ENCODE assay signal across 8 mouse cellular contexts in genomic region chr6:6862611-6863010, GRCm38 (mm10). TPM values are rescaled to one million over a fixed set of nuclear protein-coding genes. Genes with fewer than 3 reads are reported as not detected.
DNase-seq lines count a peak whose midpoint lies in the region; ATAC-seq lines count a peak whose summit lies in the region.

No protein-coding gene starts in this region.

- peak overlapping the region; percentile 72 for H3K4me2 ChIP-seq in hindbrain, embryonic 12.5 days (replicated peaks)
- H3K4me2 ChIP-seq in liver, embryonic 12.5 days = peak overlapping the region; percentile 64

- H3K4me1 ChIP-seq in hindbrain, embryonic 12.5 days = peaks cover 20% of the 10 kb centered on the region
- H3K4me1 ChIP-seq in liver, embryonic 12.5 days = 0 out of 2 replicates have a peak, but pooled peaks cover 5% of the 10 kb centered on the region

- H3K9ac ChIP-seq in hindbrain, embryonic 12.5 days = no peak overlapping the region
- H3K9ac ChIP-seq in liver, embryonic 12.5 days = no peak overlapping the region

- H3K27ac ChIP-seq in hindbrain, embryonic 12.5 days = no peak overlapping the region
- no peak overlapping the region for H3K27ac ChIP-seq in liver, embryonic 12.5 days

- ATAC-seq in hindbrain, embryonic 12.5 days (ENCODE audit: low FRiP score) = peak; percentile 81
- ATAC-seq in liver, embryonic 12.5 days = no peak

- H3K27me3 ChIP-seq in hindbrain, embryonic 12.5 days = peaks cover 93% of the 10 kb centered on the region
- H3K27me3 ChIP-seq in liver, embryonic 12.5 days (replicated peaks) = peaks cover 96% of the 10 kb centered on the region

- H3K4me3 ChIP-seq in hindbrain, embryonic 12.5 days = peak overlapping the region; percentile 41
- H3K4me3 ChIP-seq in liver, embryonic 12.5 days = peak overlapping the region; percentile 32

- DNase-seq in right cerebral cortex, postnatal 10 days (ENCODE audit: low spot score in 2 of 2) = peak; percentile 83 to 87
- no peak for DNase-seq in right cerebral cortex, postnatal 25 days
- peak; percentile 86 for DNase-seq in embryo, embryonic 9.5 days (ENCODE audit: extremely low spot score)
- DNase-seq in right cerebral cortex, postnatal 4 days = peak; percentile 58
- DNase-seq in layer of hippocampus, adult 9-11 months = no peak
- no peak for DNase-seq in Muller cell, postnatal 12 days (ENCODE audit: inconsistent ontology term)

- under 1% methylated on average over 23 of the region's 23 CpGs for WGBS in hindbrain, embryonic 12.5 days
- under 1% methylated on average over 23 of the region's 23 CpGs for WGBS in liver, embryonic 12.5 days (ENCODE audit: insufficient replicate concordance)

- no peaks in the 10 kb centered on the region for H3K9me3 ChIP-seq in hindbrain, embryonic 12.5 days (replicated peaks)
- H3K9me3 ChIP-seq in liver, embryonic 12.5 days (replicated peaks) = no peaks in the 10 kb centered on the region

- no peaks in the 10 kb centered on the region for H3K36me3 ChIP-seq in hindbrain, embryonic 12.5 days
- H3K36me3 ChIP-seq in liver, embryonic 12.5 days = no peaks in the 10 kb centered on the region

RNA-seq across cellular contexts. Expression of gene Dlx6, which starts 0.5 kb away (rescaled TPM):
- 1.0 and 2.6 TPM in 2 replicates for polyA plus RNA-seq in hindbrain, embryonic 12.5 days (2016; fragmentation: Nextera tagmentation; extraction: Ambion mirVana)
- not detected in 2 replicates for polyA plus RNA-seq in liver, embryonic 12.5 days (2016; fragmentation: Nextera tagmentation; extraction: Ambion mirVana)

RNA-seq across cellular contexts. Expression of gene Dlx5, which starts 19.3 kb away (rescaled TPM):
- polyA plus RNA-seq in hindbrain, embryonic 12.5 days (2016; fragmentation: Nextera tagmentation; extraction: Ambion mirVana) = 10.7 and 19.2 TPM in 2 replicates
- 0.12 TPM in 1 of 2 replicates, not detected in the other for polyA plus RNA-seq in liver, embryonic 12.5 days (2016; fragmentation: Nextera tagmentation; extraction: Ambion mirVana)

Comparison
In these comparisons a context has a peak if more than half of its experiments do, and no peak if none do; other contexts are left out.
1. DNase-seq: peak in right cerebral cortex, postnatal 10 days (2 of 2), embryo, embryonic 9.5 days (single experiment) and right cerebral cortex, postnatal 4 days (single experiment); none in right cerebral cortex, postnatal 25 days (single experiment), layer of hippocampus, adult 9-11 months (single experiment) and Muller cell, postnatal 12 days (single experiment).
2. RNA of gene Dlx5, which starts 19.3 kb away (polyA plus RNA-seq): 10.7 to 19.2 TPM in hindbrain, embryonic 12.5 days; 0.12 TPM in liver, embryonic 12.5 days; every median in the first group is over 10 times any median in the second.